Mouse (Mus musculus): Measurements from ENCODE around the gene 4931423N10Rik.
"Not testable (repeated sequence)": the region's sequence is repeated elsewhere in the genome, so short reads cannot be mapped to it uniquely, and the experiment has no call there.

4931423N10Rik gene

GRCm38 (mm10) chr2:23207070-23207526 lies at the start of gene 4931423N10Rik:
4931423N10Rik (plus strand) TSS chr2:23207476.
- DNase-seq, result no peak

GRCm38 (mm10) chr2:23172305-23172704 lies 35.0 kb upstream of the 4931423N10Rik start:
- DNase-seq, result no peak

- no peak for DNase-seq
Observed at GRCm38 (mm10) chr2:23194366-23194765, 12.9 kb upstream of the 4931423N10Rik start.

GRCm38 (mm10) chr2:23201034-23201433 lies 6.2 kb upstream of the 4931423N10Rik start:
- no peak for DNase-seq

GRCm38 (mm10) chr2:23202900-23203670 lies 4.2 kb upstream of the 4931423N10Rik start:
- DNase-seq, result no peak

GRCm38 (mm10) chr2:23213661-23214060 lies 6.4 kb downstream of the 4931423N10Rik start:
- DNase-seq, result no peak

GRCm38 (mm10) chr2:23225199-23225598 lies 17.9 kb downstream of the 4931423N10Rik start:
- DNase-seq, result no peak

GRCm38 (mm10) chr2:23228463-23228862 lies 21.2 kb downstream of the 4931423N10Rik start:
- no peak for DNase-seq

- DNase-seq, result no peak
Observed at GRCm38 (mm10) chr2:23234065-23234773, 26.9 kb downstream of the 4931423N10Rik start.

GRCm38 (mm10) chr2:23290991-23291390 lies 83.7 kb downstream of the 4931423N10Rik start:
- DNase-seq, result not testable (repeated sequence)

- DNase-seq, result no peak
Observed at GRCm38 (mm10) chr2:23314869-23315268, 107.6 kb downstream of the 4931423N10Rik start.
